Mouse (Mus musculus): ENCODE data around the gene Ttll8.

GRCm38 (mm10) chr15:88979138-88979446, 24.9 kb upstream of the Ttll8 start:
- TF ChIP-seq CTCF (IDR thresholded peaks at IDR 0.05; ENCODE audit: low read depth), result no peak
- no peak for TF ChIP-seq EP300 (IDR thresholded peaks at IDR 0.05; ENCODE audit: low read depth)
